ENCODE assay signal across 9 mouse cellular contexts in the genomic region with DNA sequence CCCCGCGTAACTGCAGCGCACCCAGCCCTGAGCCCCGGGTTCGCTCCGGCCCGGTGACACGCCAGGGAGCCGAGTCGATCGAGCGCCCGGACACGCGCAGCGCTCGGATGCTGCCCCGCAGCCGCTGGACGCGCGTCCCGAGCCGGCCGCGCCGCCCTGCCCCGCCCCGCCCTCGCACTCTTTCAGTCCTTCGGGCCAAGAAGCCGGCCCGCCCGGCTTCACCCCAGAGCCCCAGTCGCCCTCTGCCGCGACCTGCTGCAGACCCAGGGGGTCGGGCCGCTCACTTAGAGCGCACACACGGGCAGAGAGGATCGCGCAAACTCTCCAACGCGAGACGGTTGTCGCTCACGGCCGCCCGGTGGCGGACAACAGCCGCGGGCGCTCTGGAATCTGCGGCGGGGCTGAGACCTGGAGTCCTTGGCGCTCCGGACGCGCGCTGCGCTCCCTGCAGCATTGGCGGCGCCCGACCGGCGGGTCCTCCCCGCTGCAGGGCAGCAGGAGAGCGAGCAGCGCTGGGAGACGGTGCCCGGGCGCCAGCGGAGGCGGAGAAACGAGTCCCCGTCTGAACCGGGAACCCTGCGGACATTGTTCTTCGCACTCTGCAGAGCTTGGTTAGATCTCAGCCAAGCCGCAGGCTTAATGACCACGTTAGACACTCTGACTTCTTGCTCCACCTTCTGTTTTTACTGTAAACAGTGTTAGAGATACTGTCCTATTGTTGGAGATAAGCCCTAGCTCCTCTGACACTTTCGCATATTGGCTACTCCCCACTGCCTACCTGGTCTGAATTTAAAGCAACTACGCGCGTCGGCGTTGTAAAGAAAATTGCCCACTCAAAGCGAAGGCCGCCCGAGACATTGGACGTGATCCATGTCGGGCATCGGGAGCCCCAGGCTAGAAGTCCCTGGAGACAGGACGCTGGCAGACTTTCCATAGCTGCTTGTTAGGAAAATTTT.
DNase-seq lines count a peak whose midpoint lies in the region; ATAC-seq lines count a peak whose summit lies in the region.
"Had no signal": no experiment of that assay in that cellular context is flagged by ENCODE, and none has a peak within 500 bp of the region (broad histone marks: within the 10 kb centered on the region; RNA-seq: fewer than 3 reads in every experiment).

No protein-coding gene starts in this region.

- peaks cover 85% of the 10 kb centered on the region for H3K27me3 ChIP-seq in erythroblast, embryonic 14.5 days (ENCODE audit: control insufficient read depth)
- peaks cover 17% of the 10 kb centered on the region for H3K27me3 ChIP-seq in embryonic facial prominence, embryonic 13.5 days
- no peaks in the 10 kb centered on the region for H3K27me3 ChIP-seq in midbrain, embryonic 16.5 days (ENCODE audit: control insufficient read depth, insufficient read depth, low read depth, low read length)

- peaks cover 25% of the 10 kb centered on the region for H3K4me1 ChIP-seq in erythroblast, embryonic 14.5 days (ENCODE audit: control insufficient read depth)
- H3K4me1 ChIP-seq in embryonic facial prominence, embryonic 13.5 days: peaks cover 21% of the 10 kb centered on the region
- H3K4me1 ChIP-seq in midbrain, embryonic 16.5 days (ENCODE audit: control insufficient read depth, insufficient read depth, low read length): peaks cover 17% of the 10 kb centered on the region

- peak; percentile 55 for DNase-seq in heart, adult 8-10 months (ENCODE audit: low spot score)
- peak; percentile 86 for DNase-seq in kidney, adult 9 months
- DNase-seq in liver: peak; percentile 50
- peak; percentile 30 to 36 for DNase-seq in spleen, postnatal 36 days (ENCODE audit: low spot score in 2 of 2)

- H3K4me2 ChIP-seq in embryonic facial prominence, embryonic 13.5 days: peak overlapping the region; percentile 85
- H3K4me2 ChIP-seq in midbrain, embryonic 16.5 days (ENCODE audit: low read length): peak overlapping the region; percentile 81

- peak overlapping the region; percentile 66 for H3K4me3 ChIP-seq in erythroblast, embryonic 14.5 days (replicated peaks)
- H3K4me3 ChIP-seq in embryonic facial prominence, embryonic 13.5 days: peak overlapping the region; percentile 86
- peak overlapping the region; percentile 99 for H3K4me3 ChIP-seq in midbrain, embryonic 16.5 days (ENCODE audit: low read depth, low read length)

- WGBS in embryonic facial prominence, embryonic 13.5 days: under 1% methylated on average over 95 of the region's 95 CpGs
- WGBS in midbrain, embryonic 16.5 days: under 1% methylated on average over 69 of the region's 95 CpGs

- ATAC-seq in erythroblast, adult 5-6 weeks (replicated peaks; ENCODE audit: low FRiP score, poor library complexity, severe bottlenecking): no peak
- ATAC-seq in embryonic facial prominence, embryonic 13.5 days (ENCODE audit: insufficient number of reproducible peaks, insufficient read depth, low FRiP score, low TSS enrichment, low read depth): peak; percentile 33
- peak; percentile 29 for ATAC-seq in midbrain, embryonic 16.5 days

- H3K27ac ChIP-seq in embryonic facial prominence, embryonic 13.5 days: peak overlapping the region; percentile 96
- peak overlapping the region; percentile 96 for H3K27ac ChIP-seq in midbrain, embryonic 16.5 days (ENCODE audit: low read length)

- no peaks in the 10 kb centered on the region for H3K36me3 ChIP-seq in erythroblast, embryonic 14.5 days (ENCODE audit: control insufficient read depth)
- H3K36me3 ChIP-seq in embryonic facial prominence, embryonic 13.5 days: no peaks in the 10 kb centered on the region
- H3K36me3 ChIP-seq in midbrain, embryonic 16.5 days (ENCODE audit: control insufficient read depth, insufficient read depth, low read length): no peaks in the 10 kb centered on the region
- H3K36me3 ChIP-seq: G1E had no signal

- H3K9me3 ChIP-seq in erythroblast, embryonic 14.5 days (ENCODE audit: control insufficient read depth, low read length): peaks cover 10% of the 10 kb centered on the region; the same call in 1 of the 2 replicates
- no peaks in the 10 kb centered on the region for H3K9me3 ChIP-seq in embryonic facial prominence, embryonic 13.5 days
- no peaks in the 10 kb centered on the region for H3K9me3 ChIP-seq in midbrain, embryonic 16.5 days (replicated peaks; ENCODE audit: control insufficient read depth, low read length, poor library complexity, severe bottlenecking)

- H3K9ac ChIP-seq in embryonic facial prominence, embryonic 13.5 days: peak overlapping the region; percentile 85
- H3K9ac ChIP-seq in midbrain, embryonic 16.5 days (ENCODE audit: low read depth, low read length): peak overlapping the region; percentile 86

Comparison
In these comparisons a context has a peak if more than half of its experiments do, and no peak if none do; other contexts are left out.
1. DNase-seq: peak in every context shown above with its lines; median percentile 86 in kidney, adult 9 months; 55 in heart, adult 8-10 months; 50 in liver; 33 in spleen, postnatal 36 days.